Mouse (Mus musculus): ENCODE data around the gene Cdc6.

DNA sequence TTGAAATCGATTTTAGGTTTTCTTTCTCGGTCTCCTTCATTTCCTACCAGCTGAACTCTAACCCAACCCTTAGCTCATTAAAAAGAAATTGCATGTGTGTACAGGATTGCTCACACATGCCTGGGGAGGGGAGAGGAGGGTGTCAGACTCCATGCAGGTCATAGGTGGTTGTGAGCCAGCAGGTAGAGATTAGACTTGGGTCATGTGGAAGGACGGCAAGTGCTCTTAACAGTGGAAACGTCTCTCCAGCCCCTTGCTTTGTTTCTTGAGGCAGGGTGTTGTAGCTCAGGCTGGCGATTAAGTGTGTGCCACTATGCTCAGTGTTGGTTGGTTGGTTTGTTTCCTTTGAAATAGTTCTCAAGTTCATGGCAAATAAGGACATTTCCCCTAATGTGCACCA, 36.8 kb upstream of the Cdc6 start:
- no peak for TF ChIP-seq USF1 (IDR thresholded peaks at IDR 0.05; ENCODE audit: low read depth)
- TF ChIP-seq CTCF (IDR thresholded peaks at IDR 0.05; ENCODE audit: control insufficient read depth, insufficient read depth, insufficient read length): no peak
- no peak for TF ChIP-seq MAX (IDR thresholded peaks at IDR 0.05)
